Mouse (Mus musculus): ENCODE measurements around the gene Pbx1.

GRCm38 (mm10) chr1:168348036-168348784 lies 83.9 kb downstream of the Pbx1 start:
- TF ChIP-seq POLR2A (IDR thresholded peaks at IDR 0.05; ENCODE audit: low read depth, low read length), result no peak
- no peak for TF ChIP-seq CTCF (IDR thresholded peaks at IDR 0.05; ENCODE audit: extremely low read depth, insufficient read length, insufficient replicate concordance, low read depth, low read length)

Data from small intestine, adult 2 months (tissue).